Mouse (Mus musculus) T-helper 2 cell (primary cell): Measurements from ENCODE around the gene Cpm.
"Not testable (repeated sequence)": the region's sequence is repeated elsewhere in the genome, so short reads cannot be mapped to it uniquely, and the experiment has no call there.

Experiments
- in situ Hi-C: fragments of 300-600 bp; cut with MboI, MseI; formaldehyde crosslinking; loops from one replicate; pipeline ENCODE4 v1.15.1; 2025; ENCODE audit warnings: high pct_unique_total_duplicates

Cpm gene

DNA sequence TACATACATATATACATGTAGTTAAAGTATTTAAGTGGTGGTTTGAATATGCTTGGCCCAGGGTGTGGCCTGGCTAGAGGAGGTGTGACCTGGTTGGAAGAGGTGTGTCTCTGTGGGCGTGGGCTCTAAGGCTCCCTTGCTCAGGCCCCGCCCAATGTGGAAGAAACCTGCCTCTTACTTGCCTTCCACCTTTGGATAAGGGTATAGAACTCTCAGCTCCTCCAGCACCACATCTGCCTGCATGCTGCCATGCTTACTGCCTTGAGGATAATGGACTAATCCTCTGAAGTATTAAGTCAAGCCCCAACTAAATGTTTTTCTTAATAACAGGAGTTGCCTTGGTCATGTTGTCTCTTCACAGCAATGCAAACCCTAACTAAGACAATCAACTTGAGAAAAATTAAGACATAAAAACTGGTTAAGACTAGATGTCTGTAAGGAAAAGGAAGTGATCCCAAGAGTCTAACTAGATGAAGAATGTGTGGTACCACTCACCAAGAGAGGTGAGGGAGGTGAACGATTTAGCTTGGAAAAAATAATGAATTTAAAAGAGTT, 68.3 kb downstream of the Cpm start:
- in situ Hi-C loops: loop anchor here (10.0 kb wide), 1 partner anchor 353 kb away; no protein-coding TSS in a partner anchor

DNA sequence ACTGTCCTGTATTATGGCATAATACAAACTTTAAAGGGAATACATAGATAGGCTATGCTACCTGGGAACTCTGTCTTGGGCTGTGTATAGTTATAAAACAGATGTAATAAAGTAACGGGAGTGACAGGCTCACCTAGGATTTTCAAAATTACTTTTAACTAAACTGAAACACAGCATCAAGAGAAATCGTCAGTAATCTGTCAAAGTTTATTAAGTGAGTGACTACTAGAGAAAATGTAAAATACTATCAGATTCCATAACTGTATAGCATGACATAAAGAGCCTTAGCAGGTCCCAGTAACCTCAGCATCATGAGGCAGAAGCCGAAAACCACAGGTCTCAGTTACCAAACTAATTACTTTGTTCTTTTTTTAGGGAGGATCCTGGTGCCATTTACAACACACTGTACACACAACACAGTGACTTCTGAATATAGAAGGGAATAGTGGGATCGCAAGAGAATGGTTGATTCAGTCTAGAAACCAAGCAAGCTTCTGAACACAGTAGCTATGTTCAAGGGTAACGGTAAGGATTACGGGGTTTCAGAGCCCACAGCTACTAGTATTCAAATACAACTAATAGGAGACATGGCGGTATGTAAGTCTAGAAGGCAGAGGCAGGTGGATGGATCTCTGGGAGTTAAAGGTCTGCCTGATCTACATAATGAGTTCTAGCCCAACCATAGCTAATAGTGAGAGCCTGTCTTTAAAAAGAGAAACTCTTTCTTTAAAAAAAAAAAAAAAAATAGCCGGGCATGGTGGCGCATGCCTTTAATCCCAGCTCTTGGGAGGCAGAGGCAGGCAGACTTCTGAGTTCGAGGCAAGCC, 69.2 kb downstream of the Cpm start:
- in situ Hi-C loops: loop anchor here (10.0 kb wide), 1 partner anchor 354 kb away; no protein-coding TSS in a partner anchor

DNA sequence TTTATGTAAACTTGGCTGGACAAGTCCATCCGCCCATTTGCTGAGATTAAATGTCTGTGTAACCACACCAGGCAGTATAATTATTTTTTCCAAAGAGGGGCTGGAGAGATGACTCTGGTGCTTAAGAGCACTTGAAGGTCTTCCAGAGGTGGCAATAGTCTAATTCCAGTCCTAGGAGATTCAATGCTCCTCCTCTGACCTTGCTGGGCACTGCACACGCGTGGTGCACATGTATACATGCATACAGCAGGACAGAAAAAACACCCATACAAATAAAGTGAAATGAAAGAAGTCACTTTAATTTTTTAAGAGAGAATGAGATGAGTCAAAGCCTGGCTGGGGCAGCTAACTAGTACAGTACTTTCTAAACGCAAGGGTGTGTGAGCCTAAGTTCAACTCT, 70.6 kb downstream of the Cpm start:
- in situ Hi-C loops: loop anchor here (10.0 kb wide), 1 partner anchor 355 kb away; no protein-coding TSS in a partner anchor

DNA sequence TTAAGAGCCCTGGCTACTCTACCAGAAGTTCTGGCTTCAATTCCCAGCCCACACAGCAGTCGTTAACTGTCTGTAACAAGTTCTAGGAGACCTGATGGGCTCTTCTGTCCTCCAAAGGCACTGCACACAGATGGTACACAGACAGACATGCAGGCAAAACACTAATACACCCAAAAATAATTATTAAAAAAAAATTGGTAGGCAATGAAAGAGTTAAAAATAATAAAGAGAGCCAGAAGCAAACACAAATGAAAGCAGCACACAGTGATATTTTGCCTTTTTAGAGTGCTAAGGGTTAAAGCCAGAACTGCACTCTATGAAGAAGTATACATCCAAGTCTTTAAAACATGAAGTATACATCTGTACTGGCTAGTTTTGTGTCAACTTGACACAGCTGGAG, 71.2 kb downstream of the Cpm start:
- in situ Hi-C loops: no loop called here

GRCm38 (mm10) chr10:117701034-117701829, 71.9 kb downstream of the Cpm start:
- in situ Hi-C loops: no loop called here

- in situ Hi-C loops: no loop called here
Observed at GRCm38 (mm10) chr10:117702024-117702833, 72.9 kb downstream of the Cpm start.

DNA sequence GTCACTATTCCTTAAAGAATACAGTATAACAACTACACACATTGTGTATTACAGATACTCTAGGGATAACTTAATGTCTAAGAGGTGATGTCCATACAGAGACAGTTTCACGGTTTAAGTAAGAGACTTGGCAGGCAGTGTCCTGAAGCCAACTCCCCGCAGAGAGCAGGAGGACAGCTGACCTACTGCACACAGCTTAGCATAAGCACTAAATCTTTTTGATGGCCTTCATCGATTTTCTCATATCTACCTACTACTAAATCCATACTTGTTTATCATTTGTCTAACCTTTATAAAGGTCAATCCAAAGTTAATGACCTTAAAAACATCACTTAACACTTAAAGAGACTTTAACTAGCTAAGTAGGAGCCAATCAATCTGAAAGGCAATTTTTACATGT, 74.2 kb downstream of the Cpm start:
- in situ Hi-C loops: no loop called here

DNA sequence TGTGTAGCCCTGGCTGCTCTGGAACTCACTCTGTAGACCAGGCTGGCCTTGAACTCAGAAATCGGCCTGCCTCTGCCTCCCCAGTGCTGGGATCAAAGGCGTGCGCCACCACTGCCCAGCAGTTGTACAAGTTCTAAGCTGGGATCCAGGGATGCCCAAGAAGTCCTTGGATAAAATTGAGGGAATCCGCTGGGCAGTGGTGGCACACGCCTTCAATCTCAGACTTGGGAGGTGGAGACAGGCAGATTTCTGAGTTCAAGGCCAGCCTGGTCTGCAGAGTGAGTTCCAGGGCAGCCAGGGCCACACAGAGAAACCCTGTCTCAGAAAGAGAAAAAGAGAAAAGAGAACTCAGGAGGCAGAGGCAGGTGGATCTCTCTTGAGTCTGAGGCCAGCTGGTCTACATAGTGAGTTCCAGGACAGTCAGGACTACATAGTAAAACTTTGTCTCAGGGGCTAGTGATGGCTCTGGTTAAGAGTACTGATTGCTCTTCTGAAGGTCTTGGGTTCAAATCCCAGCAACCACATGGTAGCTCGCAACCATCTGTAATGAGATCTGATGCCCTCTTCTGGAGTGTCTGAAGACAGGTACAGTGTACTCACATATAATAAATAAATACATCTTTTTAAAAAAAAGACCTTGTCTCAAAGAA, 75.1 kb downstream of the Cpm start:
- in situ Hi-C loops: not testable (repeated sequence)

- in situ Hi-C loops: no loop called here
Observed at GRCm38 (mm10) chr10:117704964-117705335, 75.7 kb downstream of the Cpm start.

GRCm38 (mm10) chr10:117705806-117706205, 76.5 kb downstream of the Cpm start:
- in situ Hi-C loops: no loop called here

GRCm38 (mm10) chr10:117706440-117706839, 77.1 kb downstream of the Cpm start:
- in situ Hi-C loops: no loop called here

DNA sequence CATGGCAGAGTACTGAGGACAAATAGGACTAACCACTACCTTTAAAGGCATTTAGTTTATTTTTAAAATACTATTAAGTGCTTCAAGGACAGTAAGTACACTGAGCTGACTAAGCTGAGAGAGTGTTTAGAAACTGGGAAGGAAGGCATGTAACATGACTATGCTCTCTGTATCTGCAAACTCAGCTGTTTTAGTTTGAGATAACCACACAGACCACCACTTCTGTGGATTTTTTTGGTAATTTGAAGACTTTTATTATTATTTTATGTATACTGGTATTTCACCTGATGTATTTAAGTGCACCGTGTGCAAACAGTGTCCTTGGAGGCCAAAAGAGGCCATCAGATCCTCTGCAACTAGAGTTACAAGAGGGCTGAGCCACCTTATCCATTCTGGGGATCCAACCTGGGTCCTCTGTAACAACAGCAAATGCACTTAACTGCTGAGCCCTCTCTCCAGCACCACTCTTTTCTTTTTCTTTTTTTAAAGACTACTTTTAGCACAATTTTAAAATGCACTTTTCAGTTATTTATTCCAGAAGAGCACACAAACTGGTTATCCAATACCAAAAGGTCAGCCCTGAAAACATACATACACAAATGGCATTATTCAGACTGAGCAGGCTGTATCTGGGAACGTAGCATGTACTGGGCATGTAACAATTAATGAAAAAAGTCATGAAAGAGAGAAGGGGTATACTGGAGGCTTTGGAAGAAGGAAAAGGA, 78.0 kb downstream of the Cpm start:
- in situ Hi-C loops: no loop called here

DNA sequence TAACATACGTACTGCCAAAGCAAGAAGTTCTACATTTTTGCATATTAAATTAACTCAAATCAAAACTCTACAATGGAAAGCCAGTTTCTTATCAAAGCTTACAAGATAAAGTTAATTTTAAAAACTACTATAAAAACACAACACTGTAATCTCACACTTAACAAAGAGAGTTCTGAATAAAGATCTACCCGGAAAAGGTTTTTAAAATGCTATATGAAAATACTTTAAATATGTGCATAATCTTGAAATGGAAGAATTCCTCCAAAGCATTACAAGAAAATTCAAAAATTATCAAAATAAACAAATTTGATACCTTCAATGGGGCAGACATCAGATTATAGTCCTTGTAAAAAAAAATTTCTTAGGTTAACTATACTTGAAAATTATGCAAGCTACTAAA, 79.1 kb downstream of the Cpm start:
- in situ Hi-C loops: no loop called here

GRCm38 (mm10) chr10:117708856-117709255, 79.6 kb downstream of the Cpm start:
- in situ Hi-C loops: no loop called here

- in situ Hi-C loops: no loop called here
Observed at GRCm38 (mm10) chr10:117709326-117709830, 80.1 kb downstream of the Cpm start.

- in situ Hi-C loops: no loop called here
Observed at GRCm38 (mm10) chr10:117709930-117710603, 80.8 kb downstream of the Cpm start.

GRCm38 (mm10) chr10:117710604-117711141, 81.4 kb downstream of the Cpm start, which contains the start of gene Mdm2:
Gene Mdm2, minus strand, starts transcription at chr10:117710758.
- in situ Hi-C loops: no loop called here

GRCm38 (mm10) chr10:117711408-117711807, 82.1 kb downstream of the Cpm start:
- in situ Hi-C loops: no loop called here

GRCm38 (mm10) chr10:117712191-117712754, 83.0 kb downstream of the Cpm start:
- in situ Hi-C loops: no loop called here
